Mouse (Mus musculus) E14TG2a.4 (cell line): ENCODE results near the gene Tmem136.

ENCODE experiments used
- H3K27me3 ChIP-seq: 2 replicates; pipeline ENCODE4 v1.6.1; 2014; ENCODE audit warnings: low read length, control low read depth; ENCODE audit not compliant: insufficient read depth
- H3K36me3 ChIP-seq: 2 replicates; pipeline ENCODE4 v1.6.1; 2014; ENCODE audit warnings: low read length, control low read depth; ENCODE audit not compliant: insufficient read depth
- H3K4me1 ChIP-seq: replicated peaks from 2 replicates; pipeline ENCODE4 v1.6.1; 2014; ENCODE audit warnings: low read depth, low read length, control low read depth
- H3K4me3 ChIP-seq: replicated peaks from 2 replicates; pipeline ENCODE4 v1.5.1; 2014; ENCODE audit warnings: mild to moderate bottlenecking, low read length
- H3K9me3 ChIP-seq: 2 replicates; pipeline ENCODE4 v1.6.1; 2014; ENCODE audit warnings: low read length, control low read depth
- CTCF ChIP-seq: conservative IDR thresholded peaks from 2 replicates; pipeline ENCODE4 v1.5.1; 2014; ENCODE audit warnings: low read length
- NANOG ChIP-seq: IDR thresholded peaks from 2 replicates; pipeline ENCODE4 v1.6.1; 2014; ENCODE audit warnings: borderline replicate concordance, low read length, mixed read lengths
- POU5F1 ChIP-seq: IDR thresholded peaks from 2 replicates; pipeline ENCODE4 v1.6.1; 2014; ENCODE audit warnings: low read length, borderline replicate concordance

The Tmem136 gene

DNA sequence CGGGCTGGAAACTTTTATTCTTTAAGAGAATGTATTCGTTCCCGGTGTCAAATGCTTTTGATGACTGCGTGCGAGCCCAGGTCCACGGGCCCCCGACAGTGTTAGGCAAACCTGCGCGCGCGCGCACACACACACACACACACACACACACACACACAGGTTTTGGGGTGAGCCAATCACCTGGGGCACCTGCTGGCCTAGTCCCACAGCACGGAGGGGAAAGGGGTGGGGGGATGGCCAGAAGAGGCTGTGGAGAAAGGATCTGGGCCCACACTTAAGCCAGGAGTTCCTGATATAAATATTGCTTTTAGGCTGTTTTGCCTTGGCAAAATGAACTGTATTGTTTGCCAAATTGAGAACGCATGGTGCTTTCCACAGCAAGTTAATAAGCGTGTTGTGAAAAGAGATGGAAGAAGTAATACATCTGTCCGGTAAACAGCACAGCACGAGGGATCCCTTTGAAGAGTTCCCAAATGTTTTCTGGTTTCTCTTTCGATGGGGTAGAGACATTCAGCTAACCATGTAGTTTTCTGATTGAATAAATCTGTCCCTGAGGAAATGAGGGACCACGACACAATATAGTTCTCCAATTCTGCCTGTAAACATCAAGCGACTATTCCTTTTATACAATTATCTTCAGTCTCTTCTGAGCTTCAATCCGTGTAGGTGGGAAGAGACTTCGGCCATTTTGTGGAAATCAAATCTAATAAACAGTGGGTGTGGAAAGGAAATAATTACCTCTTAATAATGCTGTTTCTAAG lies 9.8 kb downstream of the Tmem136 start:
- TF ChIP-seq CTCF (no peak), POU5F1 (no peak), NANOG (no peak)
- Histone ChIP-seq H3K9me3 (no peaks in the 10 kb centered on the region), H3K27me3 (no peaks in the 10 kb centered on the region), H3K4me3 (peak overlapping the region; percentile 92), H3K36me3 (peaks cover 16% of the 10 kb centered on the region), H3K4me1 (peaks cover 76% of the 10 kb centered on the region)

DNA sequence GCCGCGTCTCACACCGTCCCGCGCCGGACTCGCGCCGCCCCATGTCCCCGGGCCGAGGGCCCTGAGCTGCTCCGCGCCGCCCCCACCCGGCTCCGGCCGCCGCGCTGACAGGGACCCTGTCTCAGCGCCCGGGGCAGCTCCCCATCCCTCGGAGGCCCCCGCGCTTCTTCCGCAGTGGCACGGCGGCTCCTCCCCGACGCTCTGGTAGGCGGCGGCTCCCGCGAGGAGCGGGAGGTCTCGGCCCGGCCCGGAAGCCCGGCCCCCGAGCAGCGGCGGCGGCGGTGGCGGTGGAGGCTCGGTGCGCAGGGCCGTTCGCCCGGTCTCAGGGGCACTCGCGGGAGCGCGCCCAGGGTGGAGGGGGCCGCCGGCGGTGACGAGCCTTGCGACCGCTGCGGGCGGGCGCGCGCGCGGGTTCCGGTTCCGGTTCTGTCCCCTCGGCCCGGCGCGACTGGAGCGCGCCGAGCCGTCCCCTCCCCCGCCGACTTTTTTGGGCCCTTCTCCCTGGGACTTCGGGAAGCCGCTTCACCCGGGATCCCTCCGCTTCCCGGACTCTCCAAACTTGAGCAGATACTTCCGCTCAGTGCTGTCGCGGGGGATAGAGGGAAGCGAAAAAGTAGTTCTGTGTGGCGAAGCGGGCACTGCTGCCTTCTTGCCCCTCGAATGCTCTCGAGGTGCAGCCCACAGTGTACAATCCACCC lies 10.6 kb downstream of the Tmem136 start:
- no peak for TF ChIP-seq POU5F1
- TF ChIP-seq NANOG = no peak

DNA sequence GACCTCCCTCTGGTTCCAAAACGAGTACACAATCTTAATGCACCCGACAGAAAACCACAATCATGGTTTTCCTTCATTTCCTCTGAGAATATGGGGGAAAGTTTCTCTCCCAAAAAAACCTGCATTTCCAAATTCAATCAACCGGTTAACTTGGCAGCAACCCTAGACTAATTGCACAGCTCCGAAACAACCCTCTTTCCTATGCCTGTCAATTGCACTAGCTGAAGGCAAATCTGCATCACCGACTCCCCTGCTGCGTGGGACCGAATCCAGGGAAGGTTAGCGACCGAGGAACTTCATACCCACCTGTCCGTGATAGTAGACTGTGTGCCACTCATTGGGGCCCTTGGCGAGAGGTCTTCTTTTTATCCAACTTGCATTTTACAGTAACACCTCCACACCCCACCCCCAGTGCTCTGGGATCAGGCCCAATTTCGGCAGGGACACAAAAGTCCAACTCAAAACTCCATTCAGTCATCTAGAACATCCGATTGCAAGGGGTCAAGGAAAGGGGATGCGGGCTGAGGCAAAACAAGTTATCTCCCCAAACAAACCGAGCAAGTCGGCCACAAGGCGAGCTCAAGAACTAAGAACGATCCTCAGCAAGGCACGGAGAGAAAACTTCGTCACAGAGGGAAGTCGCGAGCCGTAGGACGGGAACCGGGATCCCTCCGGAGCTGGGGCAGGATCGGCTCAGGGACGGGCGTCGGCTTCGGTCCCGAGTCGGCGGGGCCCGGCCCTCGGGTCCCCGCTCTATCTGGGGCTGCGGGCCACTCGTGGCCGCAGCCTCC lies 11.3 kb downstream of the Tmem136 start:
- H3K4me1 ChIP-seq = peaks cover 73% of the 10 kb centered on the region
- peak overlapping the region; percentile 92 for H3K4me3 ChIP-seq
- H3K9me3 ChIP-seq = no peaks in the 10 kb centered on the region
- TF ChIP-seq CTCF (no peak), NANOG (no peak), POU5F1 (no peak)
- H3K27me3 ChIP-seq = no peaks in the 10 kb centered on the region
- H3K36me3 ChIP-seq = peaks cover under 1% of the 10 kb centered on the region

More for the DNA sequence above, 10.6 kb downstream of the Tmem136 start:
- Histone ChIP-seq H3K27me3 (no peaks in the 10 kb centered on the region), H3K36me3 (peaks cover 8% of the 10 kb centered on the region), H3K9me3 (no peaks in the 10 kb centered on the region), H3K4me3 (peak overlapping the region; percentile 92), H3K4me1 (peaks cover 75% of the 10 kb centered on the region)

DNA sequence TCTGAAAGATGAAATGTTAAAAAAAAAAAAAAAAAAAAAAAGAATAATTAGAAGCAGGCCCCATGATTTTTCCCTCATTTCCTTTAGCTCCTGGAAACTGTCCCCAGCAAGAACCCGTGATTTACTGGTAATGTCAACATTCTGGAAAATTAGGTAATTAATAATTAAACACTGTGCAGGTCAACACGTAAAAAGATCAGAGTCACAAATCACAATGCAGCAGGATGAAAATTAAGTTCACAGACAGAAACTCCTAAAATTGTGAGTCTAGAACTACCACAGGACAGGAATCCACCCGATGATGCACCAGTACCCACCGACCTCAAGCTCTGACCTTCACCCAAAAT lies 11.9 kb downstream of the Tmem136 start:
- Histone ChIP-seq H3K36me3 (no peaks in the 10 kb centered on the region), H3K4me3 (peak overlapping the region; percentile 92), H3K9me3 (no peaks in the 10 kb centered on the region), H3K27me3 (no peaks in the 10 kb centered on the region), H3K4me1 (peaks cover 69% of the 10 kb centered on the region)
- no peak for TF ChIP-seq NANOG
- no peak for TF ChIP-seq CTCF
- TF ChIP-seq POU5F1 = no peak

DNA sequence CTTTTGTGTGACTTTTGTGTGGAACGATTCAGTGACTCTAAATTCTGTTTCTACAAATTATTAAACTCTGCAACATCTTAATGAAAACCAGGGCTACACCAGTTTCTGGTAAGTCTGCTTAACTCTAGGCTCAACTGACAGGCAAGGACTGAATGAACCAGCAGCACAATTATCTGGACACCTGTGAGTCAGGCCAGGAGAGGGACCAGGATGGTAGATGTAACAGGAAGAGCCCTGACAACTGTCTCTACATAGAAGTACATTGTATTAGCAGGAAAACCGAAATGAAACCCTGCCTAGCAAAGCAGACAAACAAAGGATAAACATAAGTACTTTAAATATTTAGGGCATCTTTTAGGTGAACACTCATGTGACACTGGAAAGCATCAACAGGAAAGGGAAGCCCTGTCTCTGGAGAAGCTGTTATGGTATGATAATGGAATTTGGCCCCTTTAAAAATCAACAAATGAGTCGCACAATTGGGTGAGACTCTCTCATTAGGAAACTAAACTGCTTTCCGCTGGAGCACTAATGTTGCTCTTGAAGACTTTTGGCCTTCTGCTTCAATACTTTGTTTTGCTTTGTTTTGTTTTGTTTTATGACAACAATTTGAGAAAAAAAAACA lies 12.6 kb downstream of the Tmem136 start:
- no peaks in the 10 kb centered on the region for H3K36me3 ChIP-seq
- peaks cover 64% of the 10 kb centered on the region for H3K4me1 ChIP-seq
- no peaks in the 10 kb centered on the region for H3K27me3 ChIP-seq
- peak overlapping the region; percentile 92; the same call in 1 of the 2 replicates for H3K4me3 ChIP-seq
- no peaks in the 10 kb centered on the region for H3K9me3 ChIP-seq
- TF ChIP-seq CTCF (no peak), NANOG (no peak), POU5F1 (no peak)

DNA sequence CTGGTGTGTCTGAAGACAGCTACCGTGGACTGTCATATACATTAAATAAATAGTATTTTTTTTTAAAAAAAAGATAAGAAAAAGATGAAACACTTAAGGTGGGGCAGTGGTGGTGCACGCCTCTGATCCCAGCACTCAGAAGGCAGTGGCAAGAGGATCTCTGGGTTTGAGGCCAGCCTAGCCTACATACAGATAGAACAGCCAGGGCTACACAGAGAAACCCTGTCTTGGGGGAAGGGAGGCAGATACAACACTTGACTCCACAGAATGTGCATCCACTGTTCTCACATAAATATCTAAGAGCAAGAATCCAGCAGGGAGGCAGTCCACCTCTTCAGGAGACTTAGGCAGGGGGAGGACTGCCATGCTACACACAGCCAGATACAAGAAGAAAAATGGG lies 13.4 kb downstream of the Tmem136 start:
- no peaks in the 10 kb centered on the region for H3K27me3 ChIP-seq
- no peaks in the 10 kb centered on the region for H3K36me3 ChIP-seq
- peaks cover 57% of the 10 kb centered on the region for H3K4me1 ChIP-seq
- no peak overlapping the region for H3K4me3 ChIP-seq
- no peak for TF ChIP-seq CTCF
- TF ChIP-seq NANOG = no peak
- no peak for TF ChIP-seq POU5F1
- H3K9me3 ChIP-seq = no peaks in the 10 kb centered on the region

DNA sequence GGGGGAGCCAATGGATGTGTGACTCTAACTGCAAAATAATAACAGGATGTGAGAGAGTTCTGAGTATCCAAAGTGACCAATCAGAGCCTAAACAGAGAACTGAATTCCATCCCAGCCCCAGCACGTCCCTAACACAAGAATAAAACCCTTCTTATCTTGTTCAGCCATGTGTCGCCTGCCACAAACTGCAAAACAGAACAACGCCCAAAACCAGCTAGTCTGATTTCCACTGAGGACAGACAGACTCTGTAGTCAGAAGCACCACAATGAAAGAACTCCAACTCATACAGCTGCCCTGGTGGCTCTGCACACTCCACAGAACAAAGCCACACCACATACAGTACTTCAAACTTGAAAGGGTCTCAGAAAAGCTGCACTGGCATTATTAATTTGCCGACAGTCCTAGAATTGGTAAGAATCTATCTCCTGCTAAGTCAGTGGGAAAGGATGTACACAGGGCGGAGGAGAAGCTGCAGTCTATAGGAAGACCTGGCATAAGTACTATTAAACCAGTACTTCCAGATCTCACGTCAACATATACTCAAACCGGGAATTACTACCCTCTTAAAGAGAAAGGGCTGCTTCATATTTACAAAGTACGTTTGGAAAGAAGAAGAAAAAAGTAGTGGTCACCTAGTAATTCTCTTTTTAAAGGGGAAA lies 14.3 kb downstream of the Tmem136 start:
- peaks cover 53% of the 10 kb centered on the region for H3K4me1 ChIP-seq
- H3K4me3 ChIP-seq = no peak overlapping the region
- no peaks in the 10 kb centered on the region for H3K27me3 ChIP-seq
- H3K9me3 ChIP-seq = no peaks in the 10 kb centered on the region
- no peaks in the 10 kb centered on the region for H3K36me3 ChIP-seq
- no peak for TF ChIP-seq CTCF
- no peak for TF ChIP-seq NANOG
- no peak for TF ChIP-seq POU5F1

DNA sequence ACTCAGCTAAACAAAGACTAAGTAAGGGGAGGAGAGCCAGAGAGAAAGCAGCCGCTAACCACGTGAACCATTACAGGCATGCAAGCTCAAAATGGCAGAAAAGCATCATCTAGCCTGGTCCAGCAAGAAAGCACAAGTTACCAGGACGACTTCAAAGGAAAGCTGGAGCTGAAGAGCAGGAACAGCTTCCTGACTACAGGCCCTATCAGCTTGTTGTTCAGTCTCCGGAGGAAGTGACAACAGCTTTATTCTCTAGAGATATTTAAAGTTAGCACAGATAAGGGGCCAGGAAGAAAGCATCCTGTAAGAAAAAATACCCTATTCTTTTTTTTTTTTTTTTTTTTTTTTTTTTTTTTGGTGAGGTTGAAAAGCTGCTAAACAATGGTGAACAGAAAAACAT lies 17.4 kb downstream of the Tmem136 start:
- no peaks in the 10 kb centered on the region for H3K27me3 ChIP-seq
- TF ChIP-seq POU5F1 (no peak), NANOG (no peak), CTCF (no peak)
- H3K9me3 ChIP-seq = no peaks in the 10 kb centered on the region
- no peaks in the 10 kb centered on the region for H3K36me3 ChIP-seq
- H3K4me1 ChIP-seq = peaks cover 32% of the 10 kb centered on the region
- H3K4me3 ChIP-seq = no peak overlapping the region
